Mouse (Mus musculus) midbrain, embryonic 16.5 days (tissue): ENCODE results near the gene Grb2. TPM values are rescaled to one million over a fixed set of nuclear protein-coding genes. Genes with fewer than 3 reads are reported as not detected.

Source experiments
- ATAC-seq: fragments of 200-750 bp; cut with Nextera tagmentation; 2 replicates; pipeline ENCODE4 v1.8.0; 2017; ENCODE audit warnings: moderate TSS enrichment
- H3K27ac ChIP-seq: fragments of 300-500 bp; sonication (generic); 2 replicates; pipeline ENCODE4 v1.5.1; 2014; ENCODE audit warnings: mild to moderate bottlenecking, low read length, mixed read lengths
- H3K27me3 ChIP-seq: fragments of 300-500 bp; sonication (generic); 2 replicates; pipeline ENCODE4 v1.6.1; 2014; ENCODE audit warnings: low read depth, low read length, mixed read lengths; ENCODE audit not compliant: control insufficient read depth, insufficient read depth
- H3K36me3 ChIP-seq: fragments of 300-500 bp; sonication (generic); 2 replicates; pipeline ENCODE4 v1.6.1; 2014; ENCODE audit warnings: mild to moderate bottlenecking, low read length, moderate library complexity, mixed read lengths; ENCODE audit not compliant: control insufficient read depth, insufficient read depth
- H3K4me1 ChIP-seq: fragments of 300-500 bp; sonication (generic); 2 replicates; pipeline ENCODE4 v1.6.1; 2014; ENCODE audit warnings: mild to moderate bottlenecking, low read length, mixed read lengths; ENCODE audit not compliant: control insufficient read depth, insufficient read depth
- H3K4me2 ChIP-seq: fragments of 300-500 bp; sonication (generic); 2 replicates; pipeline ENCODE4 v1.6.1; 2014; ENCODE audit warnings: mild to moderate bottlenecking, low read length, mixed read lengths
- H3K4me3 ChIP-seq: fragments of 300-500 bp; sonication (generic); 2 replicates; pipeline ENCODE4 v1.5.1; 2014; ENCODE audit warnings: low read depth, mild to moderate bottlenecking, low read length, moderate library complexity, mixed read lengths
- H3K9ac ChIP-seq: fragments of 300-500 bp; sonication (generic); 2 replicates; pipeline ENCODE4 v1.6.1; 2014; ENCODE audit warnings: low read depth, low read length, mixed read lengths
- H3K9me3 ChIP-seq: fragments of 300-500 bp; sonication (generic); replicated peaks from 2 replicates; pipeline ENCODE4 v1.6.1; 2014; ENCODE audit warnings: mild to moderate bottlenecking, low read length, mixed read lengths; ENCODE audit not compliant: control insufficient read depth, poor library complexity, severe bottlenecking
- WGBS: fragments of 180-500 bp; shearing (Covaris S2); extraction: QIAGEN DNeasy Blood & Tissue Kit; methylation state at CpG from one replicate; pipeline ENCODE4 v1.1.7; 2014; 5-methylcytosine and 5-hydroxymethylcytosine counted together
- polyA plus RNA-seq: library from polyadenylated mRNA; unstranded; fragments of >200 nt; fragmentation: Nextera tagmentation; extraction: Ambion mirVana; gene quantifications from 2 replicates; pipeline ENCODE4 v1.2.1, GENCODE M21; 2015

Grb2 gene
- polyA plus RNA-seq, 1 experiment from 2014 or later, result 196 TPM

DNA sequence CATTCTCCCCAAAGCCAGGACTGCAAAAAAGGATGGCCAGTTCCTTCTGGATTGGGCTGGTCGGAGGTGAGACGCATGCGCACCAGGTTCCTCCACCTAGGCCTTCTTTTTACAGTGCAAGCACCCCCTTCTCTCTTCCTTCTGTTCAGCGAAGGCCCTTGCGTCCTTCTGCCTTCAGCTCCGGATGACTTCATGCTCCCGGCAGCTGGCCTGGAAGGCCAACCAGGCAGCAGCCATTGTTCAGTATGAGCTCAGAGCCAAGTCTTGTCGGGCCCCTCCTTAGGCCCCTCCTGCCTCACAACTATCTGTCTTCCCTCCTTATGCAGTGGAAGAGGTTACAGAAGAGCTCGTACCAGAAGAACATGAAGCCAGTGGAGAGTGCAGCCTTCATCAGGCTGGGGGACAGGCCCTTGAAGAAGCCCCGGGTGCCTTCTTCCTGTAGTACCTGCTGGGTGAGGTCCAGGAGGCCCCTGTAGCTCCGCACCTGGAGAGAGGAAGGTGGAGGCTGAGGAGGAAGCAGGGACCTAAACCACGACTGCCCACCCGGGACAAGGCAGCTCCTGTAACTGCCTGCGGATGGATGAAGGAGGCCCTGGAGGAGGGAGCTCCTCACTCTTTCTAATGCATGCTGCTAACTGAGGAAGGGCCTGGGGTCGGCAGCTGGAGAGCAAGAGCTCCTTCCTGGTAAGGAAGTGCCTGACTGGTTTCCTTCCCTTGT is 93.1 kb downstream of the Grb2 start:
- Histone ChIP-seq H3K4me1 (peaks cover 12% of the 10 kb centered on the region), H3K27ac (no peak overlapping the region), H3K4me3 (no peak overlapping the region), H3K36me3 (peaks cover 11% of the 10 kb centered on the region), H3K4me2 (no peak overlapping the region), H3K9me3 (no peaks in the 10 kb centered on the region), H3K9ac (no peak overlapping the region), H3K27me3 (0 out of 2 replicates have a peak, but pooled peaks cover 3% of the 10 kb centered on the region)
- 80% methylated on average over 15 of the region's 15 CpGs for WGBS
- no peak for ATAC-seq

DNA sequence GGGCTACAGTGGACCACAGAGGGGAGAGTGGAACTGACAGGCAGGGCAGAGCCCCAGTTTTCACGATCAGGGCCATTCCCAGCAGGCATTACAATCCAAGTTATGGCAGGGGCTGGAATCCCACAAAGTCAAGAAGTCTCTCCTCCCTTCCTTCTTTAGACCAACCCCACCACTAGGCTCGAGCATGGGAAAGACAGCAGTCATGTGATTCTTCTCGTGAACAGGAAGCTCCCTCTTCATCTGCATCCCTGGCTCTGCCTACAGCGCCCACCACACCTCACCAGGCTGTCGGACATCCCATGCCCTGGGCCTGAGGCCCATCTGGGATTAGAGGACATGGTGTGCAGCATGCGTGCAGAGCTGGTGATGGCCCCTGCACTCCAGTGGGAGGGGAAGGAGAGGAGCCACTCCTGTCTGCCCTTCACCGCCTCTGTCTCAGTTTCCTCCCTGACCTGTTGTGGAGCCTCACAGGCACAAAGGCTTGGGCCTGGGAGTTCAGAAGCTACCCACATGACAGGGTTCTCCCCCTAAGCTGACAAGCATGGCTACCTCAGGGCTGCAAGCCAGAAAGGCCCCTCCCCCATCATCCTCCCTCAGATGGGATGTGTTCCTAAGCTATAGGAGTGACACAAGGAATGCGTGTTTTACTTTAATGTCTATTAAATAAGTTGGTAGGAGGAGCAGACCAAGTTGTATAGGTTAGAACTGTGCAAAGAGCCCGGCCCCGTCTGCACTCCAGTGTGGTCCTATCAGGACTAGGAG is 93.9 kb downstream of the Grb2 start:
- no peak overlapping the region for H3K4me2 ChIP-seq
- peaks cover 5% of the 10 kb centered on the region; the same call in 1 of the 2 replicates for H3K36me3 ChIP-seq
- no peak for ATAC-seq
- H3K4me3 ChIP-seq, result no peak overlapping the region
- no peak overlapping the region for H3K27ac ChIP-seq
- 0 out of 2 replicates have a peak, but pooled peaks cover 3% of the 10 kb centered on the region for H3K27me3 ChIP-seq
- H3K4me1 ChIP-seq, result peaks cover 12% of the 10 kb centered on the region
- H3K9me3 ChIP-seq, result no peaks in the 10 kb centered on the region
- WGBS, result 80% methylated on average over 10 of the region's 10 CpGs
- H3K9ac ChIP-seq, result no peak overlapping the region

DNA sequence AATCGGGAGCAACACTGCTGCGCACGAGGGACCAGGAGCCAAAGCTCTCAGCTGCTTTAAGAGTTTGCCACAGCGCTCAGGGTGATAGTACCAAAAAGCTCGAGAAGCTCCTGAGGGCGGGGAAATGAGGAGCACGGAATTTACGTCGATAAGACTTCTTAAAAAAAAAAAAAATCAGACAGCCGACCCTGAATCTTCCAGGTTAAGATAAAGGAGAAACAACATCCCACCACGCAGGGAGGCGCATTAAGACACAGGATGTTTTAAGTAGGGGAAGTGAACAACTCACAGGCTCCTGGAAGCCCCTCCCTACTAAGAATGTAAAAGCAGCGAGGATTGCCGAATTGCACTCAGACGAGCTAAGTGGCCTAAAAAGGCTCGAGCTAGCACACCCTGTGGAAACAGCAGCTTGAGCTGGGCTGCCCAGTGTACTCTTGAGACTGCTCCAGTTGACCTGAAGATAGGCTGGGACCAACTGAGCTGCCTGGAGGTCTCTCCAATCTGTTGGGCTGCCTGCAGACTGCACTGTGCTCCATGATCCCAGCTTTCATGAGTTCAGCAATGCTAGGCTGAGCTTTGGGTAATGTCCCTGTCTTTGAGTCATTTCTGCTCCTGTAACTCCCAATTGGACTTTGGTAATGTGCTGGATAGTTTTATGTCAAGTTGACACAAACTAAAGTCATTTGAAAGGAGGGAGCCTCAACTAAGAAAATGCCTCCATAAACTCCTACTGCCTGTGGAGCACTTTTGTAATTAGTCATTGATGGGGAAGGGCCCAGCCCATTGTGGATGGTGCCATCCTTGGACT is 95.1 kb downstream of the Grb2 start:
- H3K9me3 ChIP-seq, result no peaks in the 10 kb centered on the region
- H3K27ac ChIP-seq, result 0 out of 2 replicates have a peak overlapping the region, but pooled peaks have one; percentile 47
- 0 out of 2 replicates have a peak, but pooled peaks cover 3% of the 10 kb centered on the region for H3K27me3 ChIP-seq
- H3K9ac ChIP-seq, result peak overlapping the region; percentile 64
- peaks cover 9% of the 10 kb centered on the region for H3K36me3 ChIP-seq
- H3K4me1 ChIP-seq, result peaks cover 12% of the 10 kb centered on the region
- peak overlapping the region; percentile 75 for H3K4me2 ChIP-seq
- H3K4me3 ChIP-seq, result peak overlapping the region; percentile 50
- no peak for ATAC-seq
- WGBS, result 1% methylated on average over 16 of the region's 16 CpGs

DNA sequence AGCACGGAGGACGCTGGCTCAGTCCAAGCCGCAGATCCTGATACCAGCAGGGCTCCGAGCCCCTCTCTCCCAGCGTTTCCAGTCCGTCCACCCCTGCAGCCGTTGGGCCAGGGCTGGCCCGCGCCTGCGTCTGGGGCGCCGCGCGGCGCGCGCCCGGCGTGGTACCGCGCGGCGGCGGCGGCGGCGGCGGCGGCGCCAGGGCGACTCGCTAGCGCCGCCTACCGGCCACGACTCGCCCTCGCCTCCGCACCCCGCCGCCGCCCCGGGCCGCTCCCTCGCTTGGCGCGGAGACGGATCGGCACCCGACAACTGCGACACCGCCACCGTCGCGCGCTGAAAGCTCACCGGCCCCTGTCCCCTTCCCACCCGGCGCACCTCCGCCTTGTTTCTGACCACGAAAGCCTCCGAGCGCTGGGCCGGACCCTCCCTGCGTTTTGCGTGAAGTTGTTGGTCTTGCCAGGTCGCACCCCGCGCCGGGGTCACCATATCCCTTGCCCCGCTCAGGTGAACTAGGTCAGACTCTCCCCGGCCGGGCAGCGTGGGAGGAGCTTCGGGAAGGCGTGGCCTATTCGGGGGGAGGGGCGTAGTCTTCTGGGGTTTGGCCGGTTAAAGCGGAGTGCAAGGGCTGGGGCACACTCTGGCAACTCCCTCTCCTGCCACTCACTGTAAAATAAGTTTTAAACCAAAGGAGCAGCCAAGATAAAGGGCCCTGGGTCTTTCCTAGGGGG is 95.8 kb downstream of the Grb2 start, which contains the start of gene Mif4gd:
TSS of gene Mif4gd (minus strand) at position 560 of the 728 bp plus-strand sequence.
- peak; percentile 85 for ATAC-seq
- peak within 1 kb of the TSS; percentile 64 for H3K9ac ChIP-seq
- WGBS, result under 1% methylated on average over 59 of the region's 80 CpGs

DNA sequence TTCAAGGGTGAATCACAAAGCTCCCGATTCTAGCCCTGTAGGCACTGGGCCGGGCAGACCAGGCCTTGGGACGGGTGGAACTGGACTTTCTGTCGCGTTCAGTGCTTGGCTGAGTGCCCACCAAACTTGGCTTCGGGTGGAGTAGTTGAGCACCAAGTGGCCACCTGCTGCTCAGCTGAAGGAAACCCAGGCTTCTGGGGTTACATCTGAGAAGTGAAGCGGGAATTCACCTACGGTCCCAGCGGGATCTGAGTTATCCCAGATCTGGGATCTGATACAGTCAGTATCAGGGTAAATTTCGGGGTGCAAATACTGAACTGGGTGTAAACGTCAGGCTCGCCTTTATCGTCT is 96.4 kb downstream of the Grb2 start:
- 1% methylated on average over 13 of the region's 13 CpGs for WGBS
- H3K4me1 ChIP-seq, result peaks cover 12% of the 10 kb centered on the region
- peak overlapping the region; percentile 50 for H3K4me3 ChIP-seq
- H3K4me2 ChIP-seq, result peak overlapping the region; percentile 75
- H3K27me3 ChIP-seq, result 0 out of 2 replicates have a peak, but pooled peaks cover 3% of the 10 kb centered on the region
- peaks cover 15% of the 10 kb centered on the region for H3K36me3 ChIP-seq
- ATAC-seq, result no peak; the same call in 1 of the 2 replicates
- peak overlapping the region; percentile 47 for H3K27ac ChIP-seq
- H3K9ac ChIP-seq, result peak overlapping the region; percentile 64
- H3K9me3 ChIP-seq, result no peaks in the 10 kb centered on the region

More for the DNA sequence above, 95.8 kb downstream of the Grb2 start, which contains the start of gene Mif4gd:
- Histone ChIP-seq H3K27ac (peak within 1 kb of the TSS; percentile 47), H3K4me1 (peaks cover 12% of the 10 kb centered on the region), H3K9me3 (no peaks in the 10 kb centered on the region), H3K4me2 (peak within 1 kb of the TSS; percentile 75), H3K4me3 (peak within 1 kb of the TSS; percentile 50), H3K36me3 (peaks cover 9% of the 10 kb centered on the region), H3K27me3 (0 out of 2 replicates have a peak, but pooled peaks cover 3% of the 10 kb centered on the region)

DNA sequence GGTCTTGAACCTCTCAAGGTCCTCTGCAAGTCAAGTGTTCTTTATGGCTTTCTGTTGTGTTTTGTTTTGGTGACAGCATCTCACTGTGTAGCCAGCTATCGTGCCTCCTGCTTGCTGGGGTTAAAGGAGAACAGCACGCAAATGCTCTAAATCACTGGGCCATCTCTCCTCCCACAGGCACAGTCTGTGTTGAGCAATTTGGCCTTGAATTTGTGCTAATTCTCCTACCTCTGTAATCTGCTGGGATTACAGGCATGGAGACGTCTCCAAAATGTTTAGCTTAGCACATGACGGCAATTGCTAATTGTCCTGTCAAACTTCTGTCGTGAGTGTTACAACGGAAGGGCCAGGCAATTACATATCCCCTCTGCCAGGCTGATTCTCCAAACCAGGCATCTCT is 97.2 kb downstream of the Grb2 start:
- peaks cover 12% of the 10 kb centered on the region for H3K4me1 ChIP-seq
- no peak overlapping the region for H3K4me3 ChIP-seq
- H3K27me3 ChIP-seq, result 0 out of 2 replicates have a peak, but pooled peaks cover 3% of the 10 kb centered on the region
- no peak overlapping the region for H3K4me2 ChIP-seq
- ATAC-seq, result no peak
- no peaks in the 10 kb centered on the region for H3K9me3 ChIP-seq
- no peak overlapping the region for H3K9ac ChIP-seq
- 74% methylated on average over 6 of the region's 6 CpGs for WGBS
- no peak overlapping the region for H3K27ac ChIP-seq
- H3K36me3 ChIP-seq, result peaks cover 21% of the 10 kb centered on the region

DNA sequence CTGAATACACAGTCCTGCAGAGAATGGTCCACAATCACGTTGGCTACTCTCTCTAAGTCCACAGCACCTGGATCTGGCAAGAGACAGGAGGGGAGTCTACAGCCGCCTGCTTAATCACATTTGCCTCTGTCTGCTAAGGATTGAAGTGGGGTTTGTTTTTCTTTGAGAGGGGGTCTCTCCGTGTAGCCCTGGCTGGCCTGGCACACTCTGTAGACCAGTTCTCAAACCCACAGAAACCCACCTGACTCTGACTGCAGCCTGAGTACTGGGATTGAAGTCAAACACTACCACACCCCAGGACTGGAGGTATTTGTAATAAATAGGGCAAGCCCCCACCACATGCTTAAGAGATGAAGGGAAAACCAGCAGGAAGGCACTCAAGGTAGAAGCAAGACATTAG is 98.8 kb downstream of the Grb2 start:
- Histone ChIP-seq H3K27me3 (0 out of 2 replicates have a peak, but pooled peaks cover 3% of the 10 kb centered on the region), H3K4me1 (peaks cover 21% of the 10 kb centered on the region), H3K4me2 (no peak overlapping the region), H3K4me3 (no peak overlapping the region), H3K36me3 (peaks cover 19% of the 10 kb centered on the region), H3K9me3 (no peaks in the 10 kb centered on the region), H3K27ac (no peak overlapping the region), H3K9ac (no peak overlapping the region)
- WGBS, result 70% methylated on average over 3 of the region's 3 CpGs
- ATAC-seq, result no peak
